Mouse (Mus musculus) ES-Bruce4 (cell line): ENCODE results near the gene Tent5a.

Source experiments
- CTCF ChIP-seq: IDR thresholded peaks from one replicate; pipeline ENCODE4 v1.8.1; 2011; ENCODE audit warnings: low read depth, low read length
- EP300 ChIP-seq: IDR thresholded peaks from 2 replicates; pipeline ENCODE4 v1.6.1; 2011; ENCODE audit warnings: low read depth, low read length; ENCODE audit not compliant: insufficient read depth
- POLR2A ChIP-seq: IDR thresholded peaks from one replicate; pipeline ENCODE4 v1.8.1; 2011; ENCODE audit warnings: low read length; ENCODE audit not compliant: insufficient read depth

GRCm38 (mm10) chr9:85331521-85331920 is 4.4 kb upstream of the Tent5a start:
- TF ChIP-seq CTCF: no peak
- no peak for TF ChIP-seq POLR2A
- no peak for TF ChIP-seq EP300
